Mouse (Mus musculus) midbrain, embryonic 16.5 days (tissue): ENCODE measurements around the gene Ubash3b. TPM values are rescaled to one million over a fixed set of nuclear protein-coding genes. Genes with fewer than 3 reads are reported as not detected.

Experiments
- ATAC-seq: fragments of 200-750 bp; cut with Nextera tagmentation; 2 replicates; pipeline ENCODE4 v1.8.0; 2017; ENCODE audit warnings: moderate TSS enrichment
- H3K27ac ChIP-seq: fragments of 300-500 bp; sonication (generic); 2 replicates; pipeline ENCODE4 v1.5.1; 2014; ENCODE audit warnings: mild to moderate bottlenecking, low read length, mixed read lengths
- H3K27me3 ChIP-seq: fragments of 300-500 bp; sonication (generic); 2 replicates; pipeline ENCODE4 v1.6.1; 2014; ENCODE audit warnings: low read depth, low read length, mixed read lengths; ENCODE audit not compliant: control insufficient read depth, insufficient read depth
- H3K36me3 ChIP-seq: fragments of 300-500 bp; sonication (generic); 2 replicates; pipeline ENCODE4 v1.6.1; 2014; ENCODE audit warnings: mild to moderate bottlenecking, low read length, moderate library complexity, mixed read lengths; ENCODE audit not compliant: control insufficient read depth, insufficient read depth
- H3K4me1 ChIP-seq: fragments of 300-500 bp; sonication (generic); 2 replicates; pipeline ENCODE4 v1.6.1; 2014; ENCODE audit warnings: mild to moderate bottlenecking, low read length, mixed read lengths; ENCODE audit not compliant: control insufficient read depth, insufficient read depth
- H3K4me2 ChIP-seq: fragments of 300-500 bp; sonication (generic); 2 replicates; pipeline ENCODE4 v1.6.1; 2014; ENCODE audit warnings: mild to moderate bottlenecking, low read length, mixed read lengths
- H3K4me3 ChIP-seq: fragments of 300-500 bp; sonication (generic); 2 replicates; pipeline ENCODE4 v1.5.1; 2014; ENCODE audit warnings: low read depth, mild to moderate bottlenecking, low read length, moderate library complexity, mixed read lengths
- H3K9ac ChIP-seq: fragments of 300-500 bp; sonication (generic); 2 replicates; pipeline ENCODE4 v1.6.1; 2014; ENCODE audit warnings: low read depth, low read length, mixed read lengths
- H3K9me3 ChIP-seq: fragments of 300-500 bp; sonication (generic); replicated peaks from 2 replicates; pipeline ENCODE4 v1.6.1; 2014; ENCODE audit warnings: mild to moderate bottlenecking, low read length, mixed read lengths; ENCODE audit not compliant: control insufficient read depth, poor library complexity, severe bottlenecking
- WGBS: fragments of 180-500 bp; shearing (Covaris S2); extraction: QIAGEN DNeasy Blood & Tissue Kit; methylation state at CpG from one replicate; pipeline ENCODE4 v1.1.7; 2014; 5-methylcytosine and 5-hydroxymethylcytosine counted together
- polyA plus RNA-seq: library from polyadenylated mRNA; unstranded; fragments of >200 nt; fragmentation: Nextera tagmentation; extraction: Ambion mirVana; gene quantifications from 2 replicates; pipeline ENCODE4 v1.2.1, GENCODE M21; 2015

The Ubash3b gene
- polyA plus RNA-seq, 1 experiment from 2014 or later: 24.2 TPM

DNA sequence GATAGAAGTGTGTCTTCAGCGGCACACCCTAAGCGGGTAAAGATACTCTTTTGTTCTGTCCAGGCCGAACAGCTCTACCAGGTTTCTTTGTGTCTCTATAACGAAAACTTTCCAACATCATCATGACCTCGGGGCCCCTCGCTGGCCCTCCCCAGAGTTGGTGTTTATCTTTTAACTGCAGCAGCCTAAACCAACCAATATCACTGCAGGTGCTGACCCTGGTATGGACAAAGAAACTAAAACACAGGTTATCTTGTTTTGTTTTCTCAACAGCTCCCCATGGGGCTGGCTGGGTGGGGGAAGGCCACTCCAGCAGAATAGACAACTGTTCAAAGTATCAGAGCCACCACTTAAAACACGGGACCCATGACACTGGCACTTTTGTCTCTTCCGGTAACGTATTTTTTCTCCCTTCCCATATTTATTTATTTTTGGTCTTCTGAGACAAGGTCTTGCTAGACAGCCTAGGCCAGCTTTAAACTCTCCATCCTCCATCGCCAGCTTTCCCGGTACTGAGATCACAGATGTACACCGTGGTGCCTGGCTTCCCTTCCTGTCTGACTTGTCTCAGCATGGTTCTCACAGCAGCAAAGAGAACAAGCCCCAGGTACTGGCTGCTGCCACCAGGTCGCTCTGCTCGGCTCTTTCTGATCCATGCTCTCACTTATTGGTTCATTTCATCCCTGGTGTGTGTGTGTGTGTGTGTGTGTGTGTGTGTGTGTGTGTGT is 81.9 kb downstream of the Ubash3b start:
- no peaks in the 10 kb centered on the region for H3K9me3 ChIP-seq
- H3K27ac ChIP-seq: no peak overlapping the region
- no peak for ATAC-seq
- H3K27me3 ChIP-seq: no peaks in the 10 kb centered on the region
- H3K4me3 ChIP-seq: no peak overlapping the region
- H3K4me1 ChIP-seq: peaks cover 18% of the 10 kb centered on the region
- no peaks in the 10 kb centered on the region for H3K36me3 ChIP-seq
- H3K9ac ChIP-seq: no peak overlapping the region
- no peak overlapping the region for H3K4me2 ChIP-seq
- 61% methylated on average over 14 of the region's 14 CpGs for WGBS

DNA sequence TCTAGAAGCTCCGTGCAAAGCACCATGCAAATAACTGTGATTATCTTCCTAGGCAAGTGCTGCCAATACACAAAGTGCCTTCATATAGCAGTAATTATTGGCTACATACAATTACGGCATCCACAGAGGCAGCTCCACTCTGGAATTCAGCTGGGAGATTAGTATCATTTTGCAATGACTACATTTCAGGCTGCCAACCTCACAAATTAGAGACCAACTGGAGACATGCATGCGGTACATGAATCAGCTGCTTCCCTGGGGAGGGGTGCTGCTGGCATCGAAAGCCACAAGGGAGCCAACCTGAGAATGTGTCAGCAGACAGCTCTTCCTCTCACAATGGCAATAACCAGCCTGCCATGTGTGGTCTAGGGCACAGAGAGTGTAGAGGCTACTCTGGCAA is 83.3 kb downstream of the Ubash3b start:
- no peaks in the 10 kb centered on the region for H3K9me3 ChIP-seq
- no peak overlapping the region for H3K4me2 ChIP-seq
- peak overlapping the region; percentile 21; the same call in 1 of the 2 replicates for H3K27ac ChIP-seq
- H3K27me3 ChIP-seq: no peaks in the 10 kb centered on the region
- peak; percentile 26; the same call in 1 of the 2 replicates for ATAC-seq
- H3K9ac ChIP-seq: no peak overlapping the region
- peaks cover 18% of the 10 kb centered on the region for H3K4me1 ChIP-seq
- H3K4me3 ChIP-seq: no peak overlapping the region
- WGBS: 53% methylated on average over 4 of the region's 4 CpGs
- no peaks in the 10 kb centered on the region for H3K36me3 ChIP-seq

DNA sequence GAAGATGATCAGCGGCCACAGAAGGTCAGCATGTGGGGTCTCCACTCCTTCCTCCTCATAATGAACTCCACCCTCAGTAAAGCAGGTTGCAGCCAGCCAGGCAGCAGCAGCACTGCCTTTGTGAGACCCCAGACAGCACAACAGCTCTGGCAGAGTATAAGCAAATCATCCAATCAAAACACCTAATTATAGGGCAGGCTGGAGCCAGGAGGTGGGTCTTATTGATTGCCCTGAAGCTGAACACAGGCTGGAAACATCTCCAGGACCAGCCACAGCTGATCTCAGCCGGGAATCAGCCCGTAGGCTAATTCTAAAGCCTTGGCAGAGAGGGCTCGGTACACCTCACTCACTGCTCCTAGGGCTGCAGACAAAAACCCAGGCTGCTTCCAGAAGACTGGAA is 85.3 kb downstream of the Ubash3b start:
- peak; percentile 55; the same call in 1 of the 2 replicates for ATAC-seq
- Histone ChIP-seq H3K4me1 (peaks cover 18% of the 10 kb centered on the region), H3K9me3 (no peaks in the 10 kb centered on the region), H3K4me3 (no peak overlapping the region), H3K36me3 (no peaks in the 10 kb centered on the region), H3K9ac (no peak overlapping the region), H3K27ac (peak overlapping the region; percentile 58; the same call in 1 of the 2 replicates), H3K27me3 (no peaks in the 10 kb centered on the region), H3K4me2 (no peak overlapping the region)
- 36% methylated on average over 4 of the region's 4 CpGs for WGBS

DNA sequence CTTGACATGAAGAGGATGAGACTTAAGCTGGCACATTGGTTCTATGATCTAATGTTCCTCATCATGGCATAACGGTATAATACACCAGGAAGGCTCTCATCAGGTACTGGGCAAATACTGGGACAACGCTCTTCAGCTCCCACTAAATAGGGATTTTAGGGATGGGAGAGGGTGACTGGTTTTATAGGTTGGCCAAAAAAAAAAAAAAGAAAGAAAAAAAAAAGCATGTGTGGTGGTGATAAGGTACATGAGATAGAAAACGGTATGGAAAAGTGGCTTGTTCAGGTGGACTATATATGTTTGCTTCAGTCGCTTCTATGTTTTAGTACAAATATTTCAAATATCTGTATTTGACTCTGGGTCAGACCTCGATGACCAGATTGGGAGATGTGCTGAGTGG is 86.0 kb downstream of the Ubash3b start:
- no peak for ATAC-seq
- no peak overlapping the region; the same call in 1 of the 2 replicates for H3K27ac ChIP-seq
- WGBS: 91% methylated on average over 5 of the region's 5 CpGs
- no peaks in the 10 kb centered on the region for H3K9me3 ChIP-seq
- H3K4me1 ChIP-seq: peaks cover 18% of the 10 kb centered on the region
- no peaks in the 10 kb centered on the region for H3K36me3 ChIP-seq
- no peaks in the 10 kb centered on the region for H3K27me3 ChIP-seq
- no peak overlapping the region for H3K4me3 ChIP-seq
- H3K4me2 ChIP-seq: no peak overlapping the region
- H3K9ac ChIP-seq: no peak overlapping the region

DNA sequence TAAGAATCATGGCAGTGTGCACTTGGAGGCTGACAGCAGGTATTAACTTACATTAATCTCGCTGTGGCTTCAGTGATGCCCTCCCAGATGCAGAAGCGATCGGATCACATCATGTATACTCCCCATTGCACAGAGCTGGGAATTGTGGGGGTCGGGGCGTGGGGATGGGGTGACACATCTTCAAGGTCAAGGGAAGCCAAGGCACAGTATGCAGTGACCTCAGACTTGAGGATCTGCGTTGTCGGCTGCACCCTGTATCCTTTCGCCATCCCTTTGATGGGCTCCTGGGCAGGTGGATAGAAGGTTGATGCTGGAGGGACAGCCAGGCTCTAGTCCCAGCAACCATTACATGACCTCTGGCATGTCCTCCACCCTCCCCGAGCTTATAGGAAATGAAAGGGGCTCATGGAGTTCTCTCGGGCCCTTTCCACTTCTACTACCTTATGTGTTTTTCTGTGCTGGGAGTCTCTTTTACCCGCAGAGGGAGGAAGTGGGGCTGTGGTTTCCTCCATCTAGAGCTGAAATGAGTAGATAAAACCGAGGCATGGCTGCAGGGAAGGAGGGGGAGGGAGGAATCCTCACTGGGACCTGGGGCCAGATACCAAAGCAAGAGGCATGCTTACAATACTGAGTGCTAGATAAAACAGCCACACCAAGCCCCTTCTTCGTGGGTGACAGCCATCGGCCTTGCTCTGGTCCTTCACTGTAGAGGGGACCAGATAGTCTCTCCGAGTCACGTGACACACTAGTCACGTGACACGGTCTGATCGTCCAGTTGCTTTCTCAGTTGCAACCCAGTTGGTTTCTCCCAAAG is 88.1 kb downstream of the Ubash3b start:
- H3K9me3 ChIP-seq: no peaks in the 10 kb centered on the region
- 90% methylated on average over 19 of the region's 19 CpGs for WGBS
- no peak overlapping the region for H3K27ac ChIP-seq
- no peak overlapping the region for H3K4me2 ChIP-seq
- ATAC-seq: no peak
- H3K4me1 ChIP-seq: peaks cover 16% of the 10 kb centered on the region
- H3K27me3 ChIP-seq: no peaks in the 10 kb centered on the region
- H3K9ac ChIP-seq: no peak overlapping the region
- no peak overlapping the region for H3K4me3 ChIP-seq
- no peaks in the 10 kb centered on the region for H3K36me3 ChIP-seq

DNA sequence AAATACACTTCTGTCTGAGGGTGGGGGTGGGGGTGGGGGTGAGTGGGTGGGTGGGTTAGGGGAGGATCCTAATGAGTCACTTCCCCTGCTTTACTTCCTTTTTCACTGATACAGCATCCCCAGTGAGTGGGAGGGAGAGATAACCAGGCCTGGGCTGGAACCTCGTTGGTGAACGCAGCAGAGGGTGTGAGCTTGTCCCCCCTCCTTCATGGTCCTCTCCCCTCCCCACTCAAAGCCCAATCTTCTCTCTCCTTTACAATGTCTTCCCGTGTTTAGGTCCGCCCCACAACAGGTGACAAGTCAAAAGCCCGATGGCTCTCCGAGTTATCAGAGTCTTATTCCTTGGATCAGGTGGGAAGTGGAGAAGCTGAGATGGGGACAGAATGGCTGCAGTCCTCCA is 88.7 kb downstream of the Ubash3b start:
- Histone ChIP-seq H3K4me2 (no peak overlapping the region), H3K4me1 (peaks cover 10% of the 10 kb centered on the region), H3K27ac (no peak overlapping the region), H3K27me3 (no peaks in the 10 kb centered on the region), H3K4me3 (no peak overlapping the region), H3K36me3 (no peaks in the 10 kb centered on the region), H3K9ac (no peak overlapping the region), H3K9me3 (no peaks in the 10 kb centered on the region)
- ATAC-seq: no peak
- WGBS: 78% methylated on average over 6 of the region's 6 CpGs

DNA sequence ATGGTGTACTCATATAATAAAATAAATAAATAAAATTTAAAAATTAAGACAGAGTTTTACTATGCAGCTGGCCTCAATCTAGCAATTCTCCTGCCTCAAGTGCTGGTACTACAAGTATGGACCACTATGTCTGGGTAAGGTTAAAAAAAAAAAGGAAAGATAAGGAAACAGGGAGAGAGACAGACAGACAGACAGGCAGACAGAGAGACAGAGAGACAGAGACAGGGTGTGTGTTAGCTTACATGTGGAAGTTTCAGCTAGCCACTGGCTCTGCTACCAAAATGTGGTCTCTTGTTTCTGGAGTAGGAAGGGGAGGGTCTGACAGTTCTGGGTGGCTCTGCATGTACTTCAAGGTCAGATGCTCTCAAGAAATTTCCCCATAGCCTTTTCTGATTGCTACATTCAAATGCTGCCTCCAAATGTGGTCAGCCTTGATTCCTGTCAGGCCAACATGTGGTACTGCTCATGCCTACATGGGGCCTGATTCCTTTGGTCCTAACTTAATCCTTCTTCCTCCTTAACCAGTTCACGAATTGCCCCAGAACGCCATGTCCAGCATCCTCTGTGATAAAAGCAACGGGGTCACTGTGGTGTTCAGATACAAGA is 89.5 kb downstream of the Ubash3b start:
- Histone ChIP-seq H3K4me2 (no peak overlapping the region), H3K36me3 (no peaks in the 10 kb centered on the region), H3K27me3 (no peaks in the 10 kb centered on the region), H3K4me3 (no peak overlapping the region), H3K9ac (no peak overlapping the region), H3K9me3 (no peaks in the 10 kb centered on the region), H3K27ac (no peak overlapping the region), H3K4me1 (peaks cover 7% of the 10 kb centered on the region)
- ATAC-seq: no peak
- WGBS: 53% methylated on average over 3 of the region's 3 CpGs

DNA sequence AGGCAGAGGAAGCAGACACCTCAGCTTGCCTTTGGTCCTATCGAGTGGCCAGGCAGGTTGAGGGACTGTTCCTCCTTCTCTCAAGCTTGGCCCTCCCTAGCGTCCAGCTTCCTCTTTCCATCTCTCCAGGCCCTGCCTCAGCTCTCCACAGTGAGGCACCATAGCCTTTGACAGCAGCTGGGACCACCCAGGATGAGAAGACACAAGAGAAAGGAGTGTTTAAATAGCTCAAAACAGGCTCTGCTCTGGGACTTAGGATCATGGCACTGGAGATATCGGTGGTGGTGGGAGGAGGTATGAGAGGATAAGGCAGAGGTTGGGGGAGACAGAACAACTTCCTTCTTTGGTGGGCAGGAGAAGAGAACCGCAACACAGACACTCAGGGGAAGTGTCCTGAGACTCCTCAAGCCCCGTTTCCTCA is 90.7 kb downstream of the Ubash3b start:
- WGBS: 66% methylated on average over 5 of the region's 5 CpGs
- Histone ChIP-seq H3K27me3 (no peaks in the 10 kb centered on the region), H3K4me3 (no peak overlapping the region), H3K9me3 (no peaks in the 10 kb centered on the region), H3K36me3 (no peaks in the 10 kb centered on the region), H3K4me1 (no peaks in the 10 kb centered on the region; the same call in 1 of the 2 replicates), H3K4me2 (no peak overlapping the region), H3K27ac (no peak overlapping the region), H3K9ac (no peak overlapping the region)
- no peak for ATAC-seq

DNA sequence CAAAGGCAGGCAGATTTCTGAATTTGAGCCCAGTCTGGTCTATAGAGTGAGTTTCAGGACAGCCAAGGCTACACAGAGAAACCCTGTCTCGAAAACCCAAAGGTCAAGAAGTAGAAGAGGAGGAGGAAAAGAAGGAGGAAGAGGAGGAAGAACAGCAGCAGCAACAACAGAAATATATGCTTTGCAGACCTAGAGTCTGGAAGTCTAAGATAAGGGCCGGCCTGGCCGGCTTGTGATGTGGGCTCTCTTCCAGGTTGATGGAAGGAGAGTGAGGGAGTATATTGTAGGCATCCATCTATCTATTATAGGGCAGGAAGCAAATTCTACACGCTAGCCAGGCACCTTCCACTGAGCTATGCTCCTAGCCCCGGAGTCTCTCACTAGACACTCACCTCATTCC is 92.0 kb downstream of the Ubash3b start:
- Histone ChIP-seq H3K27ac (no peak overlapping the region), H3K4me3 (no peak overlapping the region), H3K36me3 (no peaks in the 10 kb centered on the region), H3K4me1 (no peaks in the 10 kb centered on the region; the same call in 1 of the 2 replicates), H3K9me3 (no peaks in the 10 kb centered on the region), H3K4me2 (no peak overlapping the region), H3K9ac (no peak overlapping the region), H3K27me3 (no peaks in the 10 kb centered on the region)
- WGBS: 89% methylated on average over 5 of the region's 5 CpGs
- ATAC-seq: no peak
